Mouse (Mus musculus) left cerebral cortex, adult 9 months (tissue): ENCODE results near the gene BC005537.

Experiments used
- DNase-seq, 2 experiments: peaks; one replicate each; pipeline ENCODE4 v3.0.0; 2022; ENCODE audit warnings: low spot score in 2 of 2

The BC005537 gene

GRCm38 (mm10) chr13:24841702-24842101 lies 40.2 kb downstream of the BC005537 start:
- DNase-seq, result no peak

- DNase-seq, result peak; percentile 18 to 74
These were observed 43.8 kb downstream of the BC005537 start, which contains the start of gene D130043K22Rik for GRCm38 (mm10) chr13:24844983-24845955. Gene D130043K22Rik, plus strand, starts transcription at chr13:24845135.

- DNase-seq, result no peak
These were observed 47.9 kb downstream of the BC005537 start for GRCm38 (mm10) chr13:24849318-24849717.

- no peak for DNase-seq
These were observed 50.5 kb downstream of the BC005537 start for GRCm38 (mm10) chr13:24851989-24852388.

GRCm38 (mm10) chr13:24852570-24852969 lies 51.1 kb downstream of the BC005537 start:
- no peak for DNase-seq

- DNase-seq, result no peak
These were observed 57.7 kb downstream of the BC005537 start for GRCm38 (mm10) chr13:24859115-24859514.

GRCm38 (mm10) chr13:24861084-24861483 lies 59.6 kb downstream of the BC005537 start:
- DNase-seq, result no peak

- DNase-seq, result no peak
These were observed 60.6 kb downstream of the BC005537 start for GRCm38 (mm10) chr13:24862021-24862420.

- peak in 1 of 2 experiments; percentile 54 for DNase-seq
These were observed 61.1 kb downstream of the BC005537 start for GRCm38 (mm10) chr13:24862520-24862919.
